Mouse (Mus musculus): ENCODE data around the gene Foxj3.
A peak's percentile ranks its signal among the peaks of the same experiment; 100 is the strongest.
"Not testable (repeated sequence)": the region's sequence is repeated elsewhere in the genome, so short reads cannot be mapped to it uniquely, and the experiment has no call there.

Foxj3 gene

GRCm38 (mm10) chr4:119536615-119537014 lies at the start of gene Foxj3:
TSS of gene Foxj3 (plus strand) at chr4:119537004.
- DNase-seq (ENCODE audit: low read depth, low spot score) = not testable (repeated sequence)

GRCm38 (mm10) chr4:119489666-119490065 lies 47.1 kb upstream of the Foxj3 start:
- DNase-seq (ENCODE audit: low read depth, low spot score) = no peak

GRCm38 (mm10) chr4:119490806-119491205 lies 46.0 kb upstream of the Foxj3 start:
- peak; percentile 86 for DNase-seq (ENCODE audit: low read depth, low spot score)

- DNase-seq (ENCODE audit: low read depth, low spot score) = peak; percentile 81
These were observed 44.4 kb upstream of the Foxj3 start, which contains the start of gene Rimkla for GRCm38 (mm10) chr4:119492291-119492932. TSS of gene Rimkla (minus strand) at chr4:119492628.

- no peak for DNase-seq (ENCODE audit: low read depth, low spot score)
These were observed 43.9 kb upstream of the Foxj3 start for GRCm38 (mm10) chr4:119492933-119493327.

- peak; percentile 88 for DNase-seq (ENCODE audit: low read depth, low spot score)
These were observed 38.4 kb upstream of the Foxj3 start for GRCm38 (mm10) chr4:119498319-119498848.

GRCm38 (mm10) chr4:119511591-119511990 lies 25.2 kb upstream of the Foxj3 start:
- peak; percentile 52 for DNase-seq (ENCODE audit: low read depth, low spot score)

GRCm38 (mm10) chr4:119512731-119513141 lies 24.1 kb upstream of the Foxj3 start:
- DNase-seq (ENCODE audit: low read depth, low spot score) = no peak

- no peak for DNase-seq (ENCODE audit: low read depth, low spot score)
These were observed 13.2 kb upstream of the Foxj3 start for GRCm38 (mm10) chr4:119523575-119523974.

GRCm38 (mm10) chr4:119524010-119524409 lies 12.8 kb upstream of the Foxj3 start:
- no peak for DNase-seq (ENCODE audit: low read depth, low spot score)

GRCm38 (mm10) chr4:119524466-119524865 lies 12.3 kb upstream of the Foxj3 start:
- no peak for DNase-seq (ENCODE audit: low read depth, low spot score)

- DNase-seq (ENCODE audit: low read depth, low spot score) = no peak
These were observed 10.4 kb upstream of the Foxj3 start for GRCm38 (mm10) chr4:119526329-119526845.

GRCm38 (mm10) chr4:119531813-119532212 lies 5.0 kb upstream of the Foxj3 start:
- peak; percentile 40 for DNase-seq (ENCODE audit: low read depth, low spot score)

- DNase-seq (ENCODE audit: low read depth, low spot score) = no peak
These were observed 1.7 kb upstream of the Foxj3 start for GRCm38 (mm10) chr4:119535103-119535502.

- no peak for DNase-seq (ENCODE audit: low read depth, low spot score)
These were observed 632 bp downstream of the Foxj3 start for GRCm38 (mm10) chr4:119537436-119537835.

GRCm38 (mm10) chr4:119539031-119539824 lies 2.4 kb downstream of the Foxj3 start, which contains the start of gene Frg2f1:
TSS of gene Frg2f1 (minus strand) at chr4:119539529.
- DNase-seq (ENCODE audit: low read depth, low spot score) = peak; percentile 99

- peak; percentile 76 for DNase-seq (ENCODE audit: low read depth, low spot score)
These were observed 3.2 kb downstream of the Foxj3 start for GRCm38 (mm10) chr4:119539836-119540532.

- no peak for DNase-seq (ENCODE audit: low read depth, low spot score)
These were observed 3.7 kb downstream of the Foxj3 start for GRCm38 (mm10) chr4:119540533-119540890.

- no peak for DNase-seq (ENCODE audit: low read depth, low spot score)
These were observed 14.1 kb downstream of the Foxj3 start for GRCm38 (mm10) chr4:119550864-119551263.

- DNase-seq (ENCODE audit: low read depth, low spot score) = no peak
These were observed 18.7 kb downstream of the Foxj3 start for GRCm38 (mm10) chr4:119555466-119555865.

- DNase-seq (ENCODE audit: low read depth, low spot score) = no peak
These were observed 26.3 kb downstream of the Foxj3 start for GRCm38 (mm10) chr4:119563136-119563535.
